Mouse (Mus musculus) olfactory bulb, adult 2 months (tissue): Measurements from ENCODE around the gene Slc28a2. TPM values are rescaled to one million over a fixed set of nuclear protein-coding genes. Genes with fewer than 3 reads are reported as not detected.
"Not testable (repeated sequence)": the region's sequence is repeated elsewhere in the genome, so short reads cannot be mapped to it uniquely, and the experiment has no call there.

Experiments used
- H3K27ac ChIP-seq: fragments of 200-500 bp; 2 replicates; pipeline ENCODE4 v1.5.1; 2012; ENCODE audit warnings: low read depth, low read length; ENCODE audit not compliant: insufficient read depth
- H3K4me1 ChIP-seq: fragments of 200-500 bp; 2 replicates; pipeline ENCODE4 v1.6.1; 2012; ENCODE audit warnings: low read length; ENCODE audit not compliant: control insufficient read depth, insufficient read depth
- H3K4me3 ChIP-seq: fragments of 200-500 bp; 2 replicates; pipeline ENCODE4 v1.5.1; 2012; ENCODE audit warnings: mild to moderate bottlenecking, low read depth, low read length, moderate library complexity; ENCODE audit not compliant: insufficient read depth
- CTCF ChIP-seq: fragments of 200-500 bp; IDR thresholded peaks from 2 replicates; pipeline ENCODE4 v1.5.1; 2012; ENCODE audit warnings: low read depth, mild to moderate bottlenecking, low read length, moderate library complexity; ENCODE audit not compliant: insufficient read depth
- POLR2A ChIP-seq: fragments of 200-500 bp; IDR thresholded peaks from 2 replicates; pipeline ENCODE4 v1.6.1; 2012; ENCODE audit warnings: mild to moderate bottlenecking, low read depth, low read length, moderate library complexity; ENCODE audit not compliant: insufficient read depth
- WGBS: fragments of 180-500 bp; shearing (Covaris S2); methylation state at CpG from one replicate; pipeline ENCODE4 v1.1.7; 2018; 5-methylcytosine and 5-hydroxymethylcytosine counted together
- polyA plus RNA-seq: library from polyadenylated mRNA; stranded (reverse); fragments of >200 nt; gene quantifications from 2 replicates; pipeline ENCODE4 v1.2.4, GENCODE M21; 2012; ENCODE audit warnings: low replicate concordance; ENCODE audit not compliant: missing spikeins, insufficient read depth, insufficient read length

The Slc28a2 gene
- polyA plus RNA-seq, 1 experiment = not detected

DNA sequence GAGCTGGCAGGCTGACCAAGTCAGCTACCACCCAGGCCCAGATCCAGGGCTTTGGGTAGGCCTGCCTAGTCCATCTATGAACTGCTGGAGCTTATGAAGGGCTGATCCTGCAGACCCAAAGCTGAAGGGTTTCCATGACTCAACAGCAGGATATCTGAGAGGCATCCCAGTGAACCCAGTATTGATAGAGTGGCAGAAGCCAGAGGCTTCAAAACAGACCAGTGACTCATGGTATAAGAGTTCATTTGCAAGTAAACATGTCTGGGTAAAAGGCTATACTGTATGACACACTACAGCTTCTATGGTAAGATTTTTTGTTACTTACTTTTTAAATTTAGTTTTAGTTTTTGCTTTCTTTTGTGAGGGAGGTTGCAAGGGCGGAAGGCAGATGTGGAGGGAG is 30.1 kb upstream of the Slc28a2 start:
- no peaks in the 10 kb centered on the region for H3K4me1 ChIP-seq
- no peak overlapping the region for H3K4me3 ChIP-seq
- H3K27ac ChIP-seq = no peak overlapping the region
- TF ChIP-seq CTCF (no peak), POLR2A (no peak)
- 91% methylated on average over 1 of the region's 1 CpGs for WGBS

DNA sequence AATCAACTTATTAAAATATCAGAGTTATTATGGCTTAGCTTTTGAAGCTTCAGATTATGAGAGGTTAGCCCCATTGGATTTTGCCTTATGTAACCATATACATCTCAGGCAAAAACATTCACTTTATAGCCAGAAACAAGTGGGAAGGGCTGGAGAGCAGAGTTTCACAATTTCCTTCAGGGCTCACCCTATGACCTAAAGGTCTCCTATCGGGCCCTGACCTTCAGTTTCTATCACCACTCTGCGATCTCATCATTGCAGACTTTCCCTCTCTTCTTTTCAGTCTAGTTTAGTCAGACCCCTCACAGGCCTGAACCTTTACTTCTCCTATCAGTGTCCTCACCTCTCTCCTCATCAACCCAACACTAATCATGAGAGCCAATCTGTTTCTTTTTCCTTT is 18.7 kb upstream of the Slc28a2 start:
- Histone ChIP-seq H3K4me1 (no peaks in the 10 kb centered on the region), H3K27ac (no peak overlapping the region), H3K4me3 (no peak overlapping the region)
- whole genome bisulfite sequencing = 93% methylated on average over 2 of the region's 2 CpGs
- no peak for TF ChIP-seq POLR2A
- no peak for TF ChIP-seq CTCF

DNA sequence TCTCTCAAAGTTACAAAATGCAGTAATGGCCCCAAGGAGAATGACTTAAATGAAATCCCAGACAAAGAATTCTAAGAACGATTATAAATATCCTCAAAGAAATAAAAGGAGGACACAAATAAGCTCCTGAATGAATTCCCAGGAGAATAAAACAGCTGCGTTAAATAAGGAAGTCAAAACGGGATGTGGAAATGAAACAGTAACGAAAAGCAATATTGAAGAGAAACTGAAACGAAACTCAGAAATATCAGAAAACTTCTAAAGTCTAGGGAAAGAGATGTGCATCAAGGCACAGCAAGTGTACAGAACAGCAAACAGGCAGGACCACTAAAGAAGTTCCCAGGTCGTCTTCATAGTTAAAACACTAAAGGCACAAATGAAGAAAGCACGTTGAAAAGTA is 17.3 kb upstream of the Slc28a2 start:
- H3K4me1 ChIP-seq = no peaks in the 10 kb centered on the region
- no peak overlapping the region for H3K27ac ChIP-seq
- H3K4me3 ChIP-seq = no peak overlapping the region
- TF ChIP-seq POLR2A = no peak
- WGBS = 70% methylated on average over 7 of the region's 7 CpGs

DNA sequence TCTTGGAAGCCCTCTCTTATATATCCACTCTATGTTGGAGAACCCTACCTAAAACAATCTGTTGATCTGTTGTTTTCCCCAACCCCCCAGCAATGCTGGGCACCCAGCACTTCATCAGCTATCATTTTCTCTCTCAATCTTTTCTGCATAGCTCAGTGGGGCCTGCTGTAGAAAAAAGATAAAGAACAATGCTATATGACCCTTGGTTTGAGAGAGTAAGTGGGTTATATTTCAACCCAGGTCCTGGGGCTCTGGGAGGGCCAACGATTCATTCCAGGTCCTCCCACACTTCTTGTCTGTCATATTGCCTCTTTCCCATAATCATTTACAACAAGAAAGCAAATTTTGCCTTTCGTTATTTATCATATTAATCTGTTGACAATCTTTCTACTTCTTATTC is 368 bp downstream of the Slc28a2 start:
- H3K27ac ChIP-seq, H3K4me1 ChIP-seq, H3K4me3 ChIP-seq: not testable (repeated sequence)
- WGBS = 86% methylated on average over 2 of the region's 2 CpGs

DNA sequence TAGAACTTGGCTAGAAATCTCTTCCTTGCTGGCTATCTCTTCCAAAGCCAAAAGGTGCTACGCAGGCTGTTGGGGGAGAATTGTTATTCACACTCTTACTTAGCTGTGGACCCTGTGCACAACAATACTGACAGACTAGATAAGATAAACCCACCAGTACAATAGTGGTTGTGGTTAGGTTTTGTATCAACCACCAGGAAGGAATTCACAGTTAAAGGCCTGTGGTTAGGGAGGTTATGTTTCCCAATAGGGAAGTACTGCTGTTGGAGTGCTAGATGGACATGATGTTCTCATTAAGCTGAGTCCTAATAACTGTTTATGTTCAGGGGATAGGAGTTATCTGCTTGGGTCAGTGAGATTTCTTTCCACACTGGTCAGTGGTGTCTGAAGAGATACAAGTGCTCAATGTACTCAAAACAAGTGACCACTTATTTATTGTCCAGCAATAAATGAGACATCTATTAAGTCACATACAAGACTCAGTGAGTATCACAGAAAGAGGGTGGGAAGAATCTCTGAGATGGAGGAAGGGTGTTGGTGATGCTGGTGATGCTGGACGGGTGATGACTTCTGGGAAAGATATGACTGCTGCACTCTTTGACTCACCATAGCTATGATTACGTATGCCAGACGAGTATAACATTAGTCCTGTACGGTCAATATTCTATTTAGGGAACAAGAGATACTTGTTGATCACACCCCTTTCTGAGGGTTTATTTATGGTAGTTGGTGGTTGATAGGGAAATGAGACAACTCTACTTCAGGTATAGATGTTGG is 12.6 kb downstream of the Slc28a2 start:
- not testable (repeated sequence) for H3K4me1 ChIP-seq, H3K4me3 ChIP-seq, H3K27ac ChIP-seq
- WGBS = 93% methylated on average over 5 of the region's 5 CpGs

DNA sequence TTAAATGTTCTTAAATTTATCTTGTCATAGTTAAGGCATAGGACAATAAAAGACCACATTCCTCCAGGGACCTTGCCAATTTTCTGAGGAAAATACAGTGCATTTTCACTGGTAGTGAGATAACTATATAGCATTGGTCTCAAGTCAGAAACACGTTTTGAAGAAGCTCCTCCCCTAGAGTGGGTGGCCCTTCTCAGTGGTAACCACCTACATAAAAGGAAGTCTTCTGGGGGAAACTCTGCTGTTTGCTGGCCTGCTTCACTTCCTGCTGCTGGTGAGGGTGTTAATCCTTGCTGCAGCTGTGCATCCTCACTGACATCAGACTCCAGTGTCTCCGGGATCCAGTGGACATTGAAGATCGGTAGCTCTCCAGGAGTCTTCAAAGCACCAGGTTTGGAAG is 14.2 kb downstream of the Slc28a2 start:
- H3K4me1 ChIP-seq, H3K27ac ChIP-seq, H3K4me3 ChIP-seq: not testable (repeated sequence)
- 40% methylated on average over 2 of the region's 3 CpGs for WGBS

DNA sequence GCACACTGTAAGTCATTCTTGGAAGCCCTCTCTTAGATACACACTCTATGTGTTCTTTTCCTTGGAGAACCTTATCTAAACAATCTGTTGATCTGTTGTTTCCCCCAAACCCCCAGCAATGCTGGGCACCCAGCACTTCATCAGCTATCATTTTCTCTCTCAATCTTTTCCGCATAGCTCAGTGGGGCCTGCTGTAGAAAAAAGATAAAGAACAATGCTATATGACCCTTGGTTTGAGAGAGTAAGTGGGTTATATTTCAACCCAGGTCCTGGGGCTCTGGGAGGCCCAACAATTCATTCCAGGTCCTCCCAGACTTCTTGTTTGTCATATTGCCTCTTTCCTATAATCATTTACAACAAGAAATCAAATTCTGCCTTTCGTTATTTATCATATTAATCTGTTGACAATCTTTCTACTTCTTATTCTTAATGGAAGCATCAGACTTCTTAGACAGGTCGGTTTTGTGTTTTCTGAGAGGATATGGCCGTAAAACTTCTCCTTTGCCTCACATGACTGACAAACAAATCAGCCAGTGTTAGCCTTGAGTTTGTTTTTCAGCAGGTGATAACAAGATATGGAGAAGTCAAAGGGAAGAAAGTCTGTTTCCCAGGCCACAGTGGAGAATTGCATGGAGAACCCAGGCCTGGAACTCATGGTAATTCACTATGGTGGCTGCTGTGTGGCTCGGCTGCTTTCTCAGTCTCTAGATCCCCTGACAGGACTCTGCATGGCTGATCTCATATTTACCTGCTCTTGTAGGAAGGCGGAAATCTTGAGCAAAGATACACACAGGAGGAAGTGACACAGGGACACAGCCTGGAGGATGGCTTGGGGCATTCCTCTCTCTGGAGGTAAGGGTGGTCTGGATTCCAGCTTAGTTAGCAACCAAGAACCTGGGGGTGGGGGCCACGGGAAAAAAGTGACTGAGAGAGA is 15.0 kb downstream of the Slc28a2 start:
- no peaks in the 10 kb centered on the region for H3K4me1 ChIP-seq
- H3K4me3 ChIP-seq = no peak overlapping the region
- WGBS = 92% methylated on average over 7 of the region's 7 CpGs
- H3K27ac ChIP-seq = no peak overlapping the region
- TF ChIP-seq CTCF = no peak
- TF ChIP-seq POLR2A = no peak

DNA sequence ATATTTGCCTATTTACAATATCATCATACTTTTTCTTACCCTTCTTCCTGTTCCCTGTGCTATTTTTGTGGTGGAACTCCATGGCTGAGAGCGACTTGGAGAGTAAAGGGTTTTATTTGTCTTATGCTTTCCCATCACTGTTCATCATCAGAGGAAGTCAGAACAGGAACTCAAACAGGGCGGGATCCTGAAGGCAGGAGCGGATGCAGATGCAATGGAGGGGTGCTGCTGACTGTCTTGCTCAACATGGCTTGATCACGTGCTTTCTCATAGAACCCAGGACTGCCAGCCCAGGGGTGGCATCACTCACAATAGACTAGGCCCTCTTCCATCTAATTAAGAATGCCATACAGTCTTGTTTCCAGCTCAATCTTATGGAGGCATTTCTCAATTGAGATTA is 24.1 kb downstream of the Slc28a2 start:
- Histone ChIP-seq H3K4me1 (no peaks in the 10 kb centered on the region), H3K27ac (no peak overlapping the region), H3K4me3 (no peak overlapping the region)
- 85% methylated on average over 4 of the region's 4 CpGs for WGBS
- TF ChIP-seq POLR2A (no peak), CTCF (no peak)

DNA sequence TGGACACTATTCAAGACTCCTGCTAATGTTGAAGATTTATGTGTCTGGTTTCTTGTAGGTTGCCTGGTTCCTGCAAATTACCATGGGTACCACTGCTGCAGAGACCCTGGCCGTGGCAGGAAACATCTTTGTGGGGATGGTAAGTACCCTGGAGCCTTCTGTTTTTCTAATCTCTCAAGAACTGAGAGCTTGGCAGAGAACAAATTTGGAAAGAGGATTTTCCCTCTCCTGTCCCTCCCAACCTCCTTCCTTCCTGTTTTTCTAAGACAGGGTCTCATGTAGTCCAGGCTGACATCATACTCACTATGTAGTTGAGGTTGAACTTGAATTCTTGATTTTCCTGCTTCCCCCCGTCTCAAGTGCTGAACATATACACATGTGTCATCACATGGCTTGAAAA is 26.1 kb downstream of the Slc28a2 start:
- Histone ChIP-seq H3K27ac (no peak overlapping the region), H3K4me3 (no peak overlapping the region), H3K4me1 (no peaks in the 10 kb centered on the region)
- WGBS = 65% methylated on average over 2 of the region's 2 CpGs
- TF ChIP-seq CTCF (no peak), POLR2A (no peak)
